Mouse (Mus musculus) midbrain, embryonic 14.5 days (tissue): ENCODE measurements at regions not wholly inside any gene's neighbourhood (a gene's known extent, or its start where the extent isn't known, plus 50 kb on each side); places are given as distances from the start of the nearest gene placed in this dataset.

ENCODE experiments used
- ATAC-seq: fragments of 200-750 bp; cut with Nextera tagmentation; 2 replicates; pipeline ENCODE4 v1.8.0; 2017; ENCODE audit warnings: moderate number of reproducible peaks, moderate library complexity; ENCODE audit not compliant: low FRiP score, low TSS enrichment
- DNase-seq: peaks from one replicate; pipeline ENCODE4 v3.0.0-alpha.2; 2015
- H3K27ac ChIP-seq: fragments of 300-500 bp; sonication (generic); replicated peaks from 2 replicates; pipeline ENCODE4 v1.5.1; 2014; ENCODE audit warnings: mild to moderate bottlenecking, low read depth, low read length, moderate library complexity
- H3K27me3 ChIP-seq: fragments of 300-500 bp; sonication (generic); 2 replicates; pipeline ENCODE4 v1.6.1; 2014; ENCODE audit warnings: low read length, control low read depth, mixed read lengths; ENCODE audit not compliant: control insufficient read depth, insufficient read depth
- H3K36me3 ChIP-seq: fragments of 300-500 bp; sonication (generic); 2 replicates; pipeline ENCODE4 v1.6.1; 2014; ENCODE audit warnings: low read length, control low read depth; ENCODE audit not compliant: control insufficient read depth, insufficient read depth
- H3K4me1 ChIP-seq: fragments of 300-500 bp; sonication (generic); 2 replicates; pipeline ENCODE4 v1.6.1; 2014; ENCODE audit warnings: mild to moderate bottlenecking, antibody characterized with exemption, low read length, control low read depth; ENCODE audit not compliant: control insufficient read depth, insufficient read depth
- H3K4me2 ChIP-seq: fragments of 300-500 bp; sonication (generic); 2 replicates; pipeline ENCODE4 v1.6.1; 2014; ENCODE audit warnings: mild to moderate bottlenecking, low read length, moderate library complexity
- H3K4me3 ChIP-seq: fragments of 300-500 bp; sonication (generic); replicated peaks from 2 replicates; pipeline ENCODE4 v1.5.1; 2014; ENCODE audit warnings: low read depth, low read length
- H3K9ac ChIP-seq: fragments of 300-500 bp; sonication (generic); replicated peaks from 2 replicates; pipeline ENCODE4 v1.6.1; 2014; ENCODE audit warnings: mild to moderate bottlenecking, low read length, moderate library complexity
- H3K9me3 ChIP-seq: fragments of 300-500 bp; sonication (generic); 2 replicates; pipeline ENCODE4 v1.6.1; 2016; ENCODE audit warnings: low read length, control low read depth, mixed read lengths; ENCODE audit not compliant: control insufficient read depth
- WGBS: fragments of 180-500 bp; shearing (Covaris S2); extraction: QIAGEN DNeasy Blood & Tissue Kit; methylation state at CpG from one replicate; pipeline ENCODE4 v1.1.7; 2014; 5-methylcytosine and 5-hydroxymethylcytosine counted together

GRCm38 (mm10) chr12:29089634-29090033, 338.0 kb downstream of the Eipr1 start:
- Histone ChIP-seq H3K4me1 (peaks cover 2% of the 10 kb centered on the region; the same call in 1 of the 2 replicates), H3K9me3 (no peaks in the 10 kb centered on the region), H3K27me3 (no peaks in the 10 kb centered on the region), H3K36me3 (no peaks in the 10 kb centered on the region), H3K4me3 (no peak overlapping the region), H3K27ac (peak overlapping the region; percentile 55), H3K9ac (no peak overlapping the region), H3K4me2 (no peak overlapping the region)
- no peak for DNase-seq
- ATAC-seq, result no peak
- WGBS, result 71% methylated on average over 3 of the region's 3 CpGs

GRCm38 (mm10) chr12:29090451-29090850, 338.8 kb downstream of the Eipr1 start:
- Histone ChIP-seq H3K4me2 (no peak overlapping the region), H3K36me3 (no peaks in the 10 kb centered on the region), H3K4me3 (no peak overlapping the region), H3K9ac (no peak overlapping the region), H3K27ac (0 out of 2 replicates have a peak overlapping the region, but pooled peaks have one; percentile 55), H3K27me3 (no peaks in the 10 kb centered on the region), H3K4me1 (peaks cover 10% of the 10 kb centered on the region), H3K9me3 (no peaks in the 10 kb centered on the region)
- ATAC-seq, result no peak
- 90% methylated on average over 5 of the region's 5 CpGs for WGBS
- no peak for DNase-seq

- Histone ChIP-seq H3K4me3 (no peak overlapping the region), H3K4me1 (peaks cover 34% of the 10 kb centered on the region), H3K9me3 (no peaks in the 10 kb centered on the region), H3K36me3 (no peaks in the 10 kb centered on the region), H3K27ac (peak overlapping the region; percentile 89), H3K9ac (no peak overlapping the region), H3K4me2 (0 out of 2 replicates have a peak overlapping the region, but pooled peaks have one; percentile 2), H3K27me3 (no peaks in the 10 kb centered on the region)
- no peak for DNase-seq
- ATAC-seq, result peak; percentile 18; the same call in 1 of the 2 replicates
- WGBS, result 3% methylated on average over 1 of the region's 1 CpGs
Measured at GRCm38 (mm10) chr12:29095406-29096032, 343.9 kb downstream of the Eipr1 start.

- Histone ChIP-seq H3K4me3 (no peak overlapping the region), H3K9ac (no peak overlapping the region), H3K27me3 (no peaks in the 10 kb centered on the region), H3K27ac (peak overlapping the region; percentile 89), H3K4me2 (peak overlapping the region; percentile 34), H3K4me1 (peaks cover 34% of the 10 kb centered on the region), H3K9me3 (no peaks in the 10 kb centered on the region), H3K36me3 (no peaks in the 10 kb centered on the region)
- DNase-seq (peak; percentile 92), ATAC-seq (peak; percentile 93)
- WGBS, result 4% methylated on average over 16 of the region's 16 CpGs
Measured at GRCm38 (mm10) chr12:29096033-29096913, 344.7 kb downstream of the Eipr1 start.

- Histone ChIP-seq H3K27me3 (no peaks in the 10 kb centered on the region), H3K9me3 (no peaks in the 10 kb centered on the region), H3K36me3 (no peaks in the 10 kb centered on the region), H3K4me1 (peaks cover 27% of the 10 kb centered on the region), H3K4me2 (no peak overlapping the region), H3K27ac (no peak overlapping the region), H3K9ac (no peak overlapping the region), H3K4me3 (no peak overlapping the region)
- ATAC-seq, result no peak
- DNase-seq, result no peak
- WGBS, result 63% methylated on average over 3 of the region's 3 CpGs
Measured at GRCm38 (mm10) chr12:29100042-29100570, 348.5 kb downstream of the Eipr1 start.

GRCm38 (mm10) chr12:29106893-29107719, 355.5 kb downstream of the Eipr1 start:
- no peak overlapping the region for H3K9ac ChIP-seq
- H3K4me3 ChIP-seq, result no peak overlapping the region
- peak overlapping the region; percentile 71 for H3K27ac ChIP-seq
- H3K27me3 ChIP-seq, result no peaks in the 10 kb centered on the region
- peak; percentile 87 for ATAC-seq
- peaks cover 24% of the 10 kb centered on the region for H3K4me1 ChIP-seq
- peak; percentile 83 for DNase-seq
- H3K9me3 ChIP-seq, result no peaks in the 10 kb centered on the region
- no peaks in the 10 kb centered on the region for H3K36me3 ChIP-seq
- 39% methylated on average over 16 of the region's 16 CpGs for WGBS
- H3K4me2 ChIP-seq, result no peak overlapping the region

GRCm38 (mm10) chr12:29107720-29108051, 356.1 kb downstream of the Eipr1 start:
- ATAC-seq, result no peak
- Histone ChIP-seq H3K27me3 (no peaks in the 10 kb centered on the region), H3K9ac (no peak overlapping the region), H3K4me2 (no peak overlapping the region), H3K9me3 (no peaks in the 10 kb centered on the region), H3K4me3 (no peak overlapping the region), H3K4me1 (peaks cover 24% of the 10 kb centered on the region), H3K36me3 (no peaks in the 10 kb centered on the region), H3K27ac (peak overlapping the region; percentile 71)
- DNase-seq, result no peak
- 40% methylated on average over 3 of the region's 3 CpGs for WGBS

- H3K9me3 ChIP-seq, result no peaks in the 10 kb centered on the region
- no peak overlapping the region for H3K9ac ChIP-seq
- DNase-seq, result no peak
- H3K27me3 ChIP-seq, result no peaks in the 10 kb centered on the region
- H3K4me1 ChIP-seq, result peaks cover 10% of the 10 kb centered on the region
- H3K4me3 ChIP-seq, result no peak overlapping the region
- no peak overlapping the region for H3K4me2 ChIP-seq
- ATAC-seq, result no peak
- 76% methylated on average over 2 of the region's 2 CpGs for WGBS
- no peak overlapping the region for H3K27ac ChIP-seq
- H3K36me3 ChIP-seq, result no peaks in the 10 kb centered on the region
Measured at GRCm38 (mm10) chr12:29118336-29118735, 366.7 kb downstream of the Eipr1 start.
